Mouse (Mus musculus): ENCODE data around the gene Gm7073.
A peak's percentile ranks its signal among the peaks of the same experiment; 100 is the strongest.

Gm7073 gene

DNA sequence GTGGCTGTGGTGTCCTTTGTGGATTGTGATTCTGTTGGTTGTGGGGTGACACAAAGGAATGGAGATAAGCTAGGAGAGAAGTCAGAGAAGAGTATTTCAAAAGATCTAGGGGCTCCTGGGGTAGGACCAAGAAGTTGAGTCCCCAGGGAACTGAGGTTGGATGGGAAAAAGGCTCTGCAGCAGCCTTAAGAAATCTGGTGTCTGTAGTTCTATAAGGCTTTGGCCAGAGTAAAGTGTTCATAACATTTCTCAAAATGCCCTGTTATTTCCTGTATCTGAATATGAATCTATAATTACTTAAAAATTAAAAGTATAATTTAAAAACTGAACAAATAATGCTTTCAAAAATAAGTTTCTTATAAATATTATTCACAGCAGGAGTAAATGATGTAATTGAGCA, at the start of gene Gm7073:
Gene Gm7073 (minus strand): TSS at position 101 of the 400 bp plus-strand sequence.
- DNase-seq (ENCODE audit: extremely low spot score, low read depth, low spot score) = no peak

DNA sequence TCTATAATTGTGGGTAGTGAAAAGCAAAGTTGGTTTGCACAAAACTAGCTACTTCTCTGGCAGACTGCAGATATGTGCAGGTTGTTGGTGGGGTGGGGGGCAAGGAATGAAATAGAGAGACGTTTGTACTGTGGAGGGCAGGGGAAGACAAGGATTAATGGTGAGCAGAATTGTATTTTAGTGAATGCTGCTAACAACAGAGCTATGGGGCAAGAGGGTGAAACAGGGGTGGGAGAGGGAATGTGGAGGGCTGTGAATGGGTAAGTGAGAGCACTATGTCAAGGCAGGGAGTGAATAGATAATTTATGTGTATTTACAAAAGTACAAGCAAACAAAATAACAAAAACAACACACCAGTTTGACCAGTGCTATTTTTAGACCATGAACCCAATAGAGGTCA, 31.5 kb upstream of the Gm7073 start:
- DNase-seq (ENCODE audit: extremely low spot score, low read depth, low spot score) = no peak

DNA sequence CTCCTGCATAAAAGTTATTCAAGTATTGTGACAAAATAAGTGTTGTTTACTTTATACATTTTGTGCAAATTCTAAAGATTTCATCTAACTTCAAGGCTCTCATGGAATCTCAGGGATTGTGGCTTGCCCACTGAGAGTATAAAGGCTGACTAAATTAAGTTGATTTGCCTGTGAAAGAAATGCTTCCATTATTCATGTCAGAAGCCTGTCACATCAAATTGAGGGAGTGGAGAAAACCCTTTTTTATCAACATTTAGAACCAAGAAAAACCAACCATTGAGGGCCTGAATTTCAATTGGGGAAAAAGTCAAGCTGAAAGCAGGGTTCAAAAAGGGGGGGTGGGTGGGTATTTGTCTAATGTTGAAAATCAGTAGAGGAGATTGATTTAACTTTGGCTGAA, 30.0 kb upstream of the Gm7073 start:
- no peak for DNase-seq (ENCODE audit: extremely low spot score, low read depth, low spot score)

DNA sequence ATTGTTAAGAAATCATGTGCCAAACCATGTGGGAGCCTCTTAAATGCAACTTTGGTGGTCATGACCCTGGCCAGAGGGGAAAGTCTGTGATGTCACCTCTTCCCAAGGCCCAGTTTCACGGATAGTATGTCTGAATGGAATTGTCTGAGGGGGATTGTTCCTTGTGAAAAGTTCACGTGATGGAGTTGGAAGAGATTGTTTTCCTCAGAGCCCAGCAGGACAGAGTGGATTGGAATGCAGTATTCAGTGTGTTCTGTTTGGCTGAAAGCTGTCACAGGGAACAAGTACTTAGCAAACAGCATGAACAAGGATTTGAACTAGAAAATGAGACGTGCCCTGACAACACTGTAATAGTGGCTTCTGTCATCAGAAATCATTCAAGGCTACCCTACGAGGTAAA, 16.2 kb upstream of the Gm7073 start:
- no peak for DNase-seq (ENCODE audit: extremely low spot score, low read depth, low spot score)

DNA sequence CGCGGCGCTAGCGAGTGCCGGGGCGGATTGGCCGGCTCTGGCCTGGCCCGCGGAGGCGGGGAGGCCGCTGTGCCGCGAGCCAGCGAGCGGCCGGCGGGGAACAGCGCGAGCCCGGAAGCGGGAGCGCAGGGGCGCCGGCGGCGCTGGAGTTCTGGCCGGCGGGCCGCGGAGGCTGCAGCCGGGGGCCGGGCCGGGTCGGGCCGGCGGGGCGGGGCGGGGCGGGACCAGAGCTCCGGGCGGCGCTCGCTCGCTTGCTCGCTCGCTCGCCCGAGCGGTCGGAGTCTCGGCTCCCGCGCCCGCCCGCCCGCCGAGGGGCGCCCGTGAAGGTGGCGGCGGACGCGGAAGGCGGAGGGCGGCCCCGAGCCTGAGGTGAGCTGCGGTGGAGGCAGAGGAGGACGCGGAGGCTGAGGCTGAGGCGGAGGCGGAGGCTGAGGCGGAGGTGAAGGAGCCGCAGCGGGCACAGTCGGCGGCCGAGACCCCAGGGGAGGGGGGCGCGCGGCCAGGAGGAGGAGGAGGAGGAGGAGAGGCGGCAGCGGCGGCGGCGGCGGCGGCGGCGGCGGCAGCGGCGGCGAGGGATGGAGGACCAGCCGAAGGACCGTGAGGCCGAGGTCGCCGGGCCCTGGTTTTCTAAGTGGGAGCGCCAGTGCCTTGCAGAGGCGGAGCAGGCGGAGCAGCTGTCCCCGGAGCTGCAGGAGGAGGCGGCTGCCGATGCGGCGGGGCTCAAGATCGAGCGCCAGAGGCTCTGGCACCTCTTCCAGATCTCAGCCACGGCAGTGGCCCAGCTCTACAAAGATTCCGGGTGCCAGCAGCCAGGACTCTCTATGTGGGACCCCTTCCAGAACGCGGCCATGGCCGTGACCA, 8.6 kb upstream of the Gm7073 start:
- no peak for DNase-seq (ENCODE audit: extremely low spot score, low read depth, low spot score)

DNA sequence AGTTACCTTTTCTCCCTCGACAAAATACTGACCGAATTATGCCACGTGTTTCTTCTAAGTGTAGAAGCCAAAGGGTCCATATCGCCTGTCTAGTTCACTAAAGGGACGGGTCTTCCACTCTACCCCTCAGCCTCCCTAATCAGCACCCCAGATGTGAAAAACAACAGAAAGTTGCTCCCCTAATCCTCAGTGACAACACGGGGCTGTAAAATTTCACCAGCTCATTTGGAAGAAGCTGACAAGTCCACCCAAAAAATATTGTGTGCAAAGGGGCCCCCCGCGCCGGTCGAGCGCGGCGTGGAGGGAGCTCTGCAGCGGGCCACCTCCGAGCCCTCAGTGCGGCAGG, 8.0 kb upstream of the Gm7073 start:
- DNase-seq (ENCODE audit: extremely low spot score, low read depth, low spot score) = no peak

DNA sequence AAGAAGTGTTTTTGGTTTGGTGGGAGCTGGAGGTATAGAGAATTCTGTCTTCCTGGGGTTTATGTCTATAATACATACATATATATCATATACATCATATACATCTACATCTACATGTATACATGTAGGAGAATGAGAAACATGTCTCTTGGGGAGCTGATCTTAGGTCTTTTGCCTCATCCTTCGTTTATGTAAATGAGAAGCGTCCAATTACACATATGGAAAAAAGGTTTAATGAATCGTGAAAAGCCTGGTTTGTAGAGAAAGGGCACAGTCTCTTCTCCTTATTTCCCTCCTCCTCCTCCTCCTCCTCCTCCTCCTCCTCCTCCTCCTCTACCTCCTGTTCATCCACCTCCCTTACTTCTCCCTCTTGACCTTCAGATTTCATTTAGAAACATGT, 6.9 kb upstream of the Gm7073 start:
- no peak for DNase-seq (ENCODE audit: extremely low spot score, low read depth, low spot score)

DNA sequence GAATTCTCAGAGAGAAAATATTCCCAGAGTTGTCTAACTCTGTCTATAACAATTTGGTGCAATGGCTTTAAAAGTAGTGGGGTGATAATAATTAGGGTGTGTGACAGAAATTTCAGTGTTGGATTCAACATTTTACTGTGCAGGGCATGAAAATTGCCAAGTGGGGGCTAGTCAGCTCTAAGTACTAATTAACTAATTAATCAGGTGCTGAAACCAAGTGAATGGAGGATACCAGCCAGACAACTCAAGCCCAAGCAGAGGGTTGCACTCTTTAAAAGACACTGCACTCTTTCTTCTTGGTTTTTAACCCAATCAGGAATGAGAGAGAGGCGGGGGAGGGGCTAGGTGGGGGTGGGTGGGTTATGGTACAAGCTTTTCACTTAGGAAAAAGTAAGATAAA, 6.4 kb upstream of the Gm7073 start:
- no peak for DNase-seq (ENCODE audit: extremely low spot score, low read depth, low spot score)

DNA sequence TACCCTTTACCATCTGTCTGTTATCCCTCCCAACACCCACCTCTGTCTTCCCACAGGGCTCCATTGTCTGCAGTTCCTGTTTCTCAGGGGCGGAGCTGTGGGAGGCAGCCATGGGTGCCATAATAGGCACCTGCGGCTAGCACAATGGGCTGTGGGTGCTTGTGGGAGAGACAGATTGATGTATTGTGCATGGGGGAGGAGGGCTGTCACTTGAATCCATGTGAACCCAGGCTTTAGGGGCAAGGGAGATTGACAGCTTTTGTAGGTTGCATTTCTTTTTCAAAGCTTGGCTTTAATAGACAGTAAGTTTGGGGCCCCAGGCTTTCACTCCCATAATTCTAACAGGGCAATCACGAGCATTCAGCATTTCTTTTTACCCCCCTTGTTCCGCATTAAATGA, 5.0 kb upstream of the Gm7073 start:
- DNase-seq (ENCODE audit: extremely low spot score, low read depth, low spot score) = no peak

DNA sequence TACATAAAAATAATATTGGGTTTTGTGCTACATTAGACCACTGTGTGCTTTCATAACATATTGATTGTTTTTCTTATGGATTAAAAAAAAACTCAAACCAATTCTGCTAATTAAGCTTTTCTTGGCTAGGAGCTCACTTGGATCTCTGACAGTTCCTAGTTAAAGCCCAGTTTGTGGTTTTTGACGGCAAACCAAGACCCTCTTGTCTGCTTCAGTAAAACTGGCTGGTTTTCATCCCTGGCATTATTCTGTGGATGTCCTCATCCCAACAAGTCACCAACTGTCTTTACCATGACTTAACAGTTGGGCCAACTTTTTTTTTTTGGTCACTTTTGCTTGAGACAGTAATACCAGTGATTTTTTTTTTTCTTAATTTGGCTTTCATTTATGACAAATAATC, 3.9 kb upstream of the Gm7073 start:
- no peak for DNase-seq (ENCODE audit: extremely low spot score, low read depth, low spot score)

DNA sequence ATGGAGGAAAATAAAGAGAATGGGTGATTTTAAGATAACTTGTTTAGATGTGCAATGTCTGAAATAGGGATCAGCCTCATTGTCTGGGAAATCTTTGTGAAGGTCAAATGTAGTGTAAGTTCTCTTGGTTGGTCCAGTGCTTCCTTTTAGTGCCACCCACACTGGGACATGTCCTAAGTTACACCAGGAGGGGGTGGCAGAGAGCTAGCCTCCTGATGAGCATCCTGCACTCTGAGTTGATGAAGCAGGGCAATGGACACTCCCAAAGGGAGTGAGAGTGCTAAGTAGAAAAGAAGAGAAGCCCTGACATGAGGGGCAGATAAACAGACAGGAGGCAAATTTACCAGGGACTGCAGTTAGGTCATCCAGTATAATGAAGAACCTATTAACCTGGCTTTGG, 35.1 kb downstream of the Gm7073 start:
- no peak for DNase-seq (ENCODE audit: extremely low spot score, low read depth, low spot score)

DNA sequence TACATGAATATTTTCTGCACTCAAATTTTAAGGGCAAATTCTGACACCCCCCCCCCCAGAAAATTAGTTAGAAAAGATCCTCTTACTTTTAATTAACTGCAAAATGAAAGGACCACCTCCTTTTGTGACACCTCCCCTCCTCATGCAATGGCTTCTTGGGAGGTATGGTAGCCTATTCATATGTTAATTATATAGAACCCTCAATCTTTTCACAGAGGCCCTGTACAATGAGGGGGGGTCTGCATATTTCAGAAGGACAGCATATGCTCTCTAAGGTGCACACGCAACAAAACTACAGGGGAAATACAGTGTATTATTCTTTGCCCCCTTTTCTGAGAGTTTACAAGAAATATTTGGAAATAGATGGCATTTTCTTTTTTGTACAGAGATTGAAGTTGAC, 41.3 kb downstream of the Gm7073 start:
- DNase-seq (ENCODE audit: extremely low spot score, low read depth, low spot score) = no peak

DNA sequence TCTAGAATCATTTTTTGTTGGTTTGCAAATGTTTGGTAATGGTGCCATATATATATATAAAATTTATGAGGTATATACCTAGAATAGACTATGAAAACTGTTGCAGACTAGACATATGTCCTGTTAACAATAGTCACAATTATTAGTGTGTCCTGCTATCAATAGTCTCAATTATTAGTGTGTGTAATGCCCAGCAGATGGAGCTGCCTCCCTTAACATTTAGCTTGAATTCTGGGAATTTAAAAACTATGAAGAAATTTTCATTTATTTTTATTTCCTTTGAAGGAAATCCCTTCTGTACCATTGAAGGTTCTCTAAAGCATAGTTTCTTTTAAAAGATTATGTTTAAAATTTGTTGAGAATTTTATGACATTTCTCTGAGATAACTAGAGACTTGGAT, 43.7 kb downstream of the Gm7073 start:
- no peak for DNase-seq (ENCODE audit: extremely low spot score, low read depth, low spot score)

DNA sequence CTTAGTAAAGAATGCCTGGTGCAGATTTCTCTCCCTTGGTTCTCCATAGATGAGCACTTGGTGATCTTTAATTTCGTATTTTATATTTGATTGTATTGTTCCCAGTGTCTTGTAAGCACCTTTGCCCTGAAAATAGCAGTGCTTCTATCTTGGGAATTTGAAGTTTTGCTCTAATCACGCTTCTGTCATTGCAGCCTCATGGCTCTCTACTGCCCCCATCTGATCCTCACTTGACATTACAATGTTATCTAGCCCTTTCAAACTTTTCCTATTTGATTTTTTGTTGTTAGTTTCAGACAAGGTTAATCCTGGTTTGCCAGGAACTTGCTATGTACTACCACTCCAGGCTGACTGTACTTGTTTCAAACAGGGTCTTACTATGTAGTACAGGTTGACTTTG, 75.3 kb downstream of the Gm7073 start:
- DNase-seq (ENCODE audit: extremely low spot score, low read depth, low spot score) = peak; percentile 0

DNA sequence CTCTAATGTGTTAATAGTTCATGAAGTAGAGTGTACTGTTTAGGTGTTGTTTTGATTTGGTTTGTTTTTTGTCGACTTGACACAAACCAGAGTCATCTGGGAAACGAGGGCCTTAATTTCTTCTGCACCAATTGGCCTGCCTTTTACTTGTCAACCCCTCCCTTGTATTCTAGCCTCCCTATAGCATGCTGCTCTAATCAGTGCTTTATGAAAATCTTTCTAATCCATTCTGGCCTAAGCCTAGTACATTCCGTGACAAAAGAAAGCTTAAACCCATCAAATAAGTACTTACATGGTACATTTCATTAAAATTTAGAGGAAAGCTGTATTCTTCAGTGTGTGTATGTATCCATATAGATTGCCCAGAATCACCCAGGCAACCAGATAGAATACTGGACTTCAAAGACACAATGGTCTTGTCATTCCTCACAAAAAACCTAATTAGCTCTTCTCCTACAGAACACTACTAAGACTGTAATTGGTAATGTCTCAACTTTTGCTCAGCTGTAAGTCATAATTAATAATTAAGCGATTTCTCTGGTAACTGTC, 124.4 kb downstream of the Gm7073 start:
- no peak for DNase-seq (ENCODE audit: extremely low spot score, low read depth, low spot score)

DNA sequence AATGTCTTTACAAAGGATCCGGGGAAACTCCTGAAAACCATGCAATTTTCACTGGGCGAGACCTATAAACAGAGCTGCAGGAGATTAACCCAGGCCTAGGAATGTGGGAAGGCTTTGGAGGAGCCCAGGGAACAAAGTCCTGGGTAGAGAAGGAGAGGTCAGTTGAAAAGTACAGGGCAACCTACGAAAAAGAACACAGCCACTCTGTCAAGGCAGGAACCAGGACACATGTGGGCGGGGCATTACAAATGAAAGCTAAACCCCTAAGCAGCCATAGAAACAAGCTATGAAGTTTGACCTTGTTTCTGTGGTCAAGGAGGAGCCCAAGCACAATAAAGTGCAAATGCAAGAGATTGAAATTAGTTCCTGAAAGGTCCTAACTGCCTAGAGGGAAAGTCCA, 133.4 kb downstream of the Gm7073 start:
- DNase-seq (ENCODE audit: extremely low spot score, low read depth, low spot score) = no peak

DNA sequence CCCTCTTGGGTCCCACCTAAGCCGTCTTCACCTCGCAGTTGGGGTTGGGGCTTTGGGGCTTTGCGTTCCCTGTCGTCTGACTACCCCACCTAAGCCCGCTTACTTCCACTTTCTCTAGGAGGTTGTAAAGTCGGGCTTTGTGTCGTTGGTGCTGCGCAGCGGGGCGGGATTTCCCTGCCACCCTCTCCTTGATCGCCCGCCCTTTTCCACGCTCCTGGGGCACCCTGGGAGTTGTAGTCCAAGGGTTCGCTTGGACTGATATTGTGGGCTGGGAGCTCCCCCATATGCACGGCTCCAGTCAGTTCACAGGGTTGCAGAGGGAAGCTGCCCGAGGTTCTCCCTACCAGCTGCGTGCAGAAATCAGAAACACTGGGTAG, 134.4 kb downstream of the Gm7073 start:
- peak; percentile 44 for DNase-seq (ENCODE audit: extremely low spot score, low read depth, low spot score)

DNA sequence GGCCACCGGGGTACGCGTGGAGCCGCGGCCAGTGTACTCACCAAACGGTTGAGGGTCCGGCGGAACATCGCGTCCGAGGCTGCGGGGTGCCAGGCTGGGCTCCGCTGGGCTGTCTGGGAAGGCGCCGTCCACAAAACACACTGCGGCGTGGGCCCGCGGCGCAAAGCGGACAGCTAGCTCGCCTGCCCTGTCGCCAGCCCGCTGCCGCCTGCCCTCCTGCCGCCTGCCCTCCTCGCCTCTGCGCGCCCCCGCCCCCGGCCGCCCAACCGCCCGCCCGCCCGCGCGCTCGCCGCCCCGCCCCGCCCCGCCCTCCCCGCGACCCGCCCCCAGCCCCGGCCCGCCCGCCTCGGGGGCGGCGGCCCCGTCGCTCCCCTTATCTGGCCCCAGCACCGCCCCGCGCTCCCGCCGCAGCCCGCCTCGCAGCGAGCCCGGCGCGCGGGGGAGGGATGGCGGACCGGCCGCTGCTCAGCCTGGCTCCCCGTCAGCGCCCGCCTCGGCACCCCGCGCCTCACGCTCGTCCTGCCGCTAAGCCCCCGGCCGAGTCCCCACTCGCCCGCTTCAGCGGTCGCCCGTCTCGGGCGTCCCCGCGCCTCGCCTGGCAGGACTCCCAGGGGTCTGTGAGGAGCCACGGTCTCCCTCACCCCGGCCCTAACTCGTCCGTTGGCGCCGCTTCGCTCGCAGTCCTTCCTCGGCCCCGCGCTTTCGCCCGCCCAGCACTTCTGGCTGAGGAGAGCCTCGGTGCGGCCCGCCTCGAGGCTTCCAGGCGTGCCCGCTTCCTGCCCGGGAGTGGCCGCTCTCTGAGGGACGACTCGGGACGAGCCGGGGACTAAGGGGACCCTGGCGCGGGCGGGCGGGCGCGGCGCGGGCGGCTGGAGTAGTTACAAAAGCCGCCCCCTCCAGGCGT, 135.0 kb downstream of the Gm7073 start:
- DNase-seq (ENCODE audit: extremely low spot score, low read depth, low spot score) = no peak

DNA sequence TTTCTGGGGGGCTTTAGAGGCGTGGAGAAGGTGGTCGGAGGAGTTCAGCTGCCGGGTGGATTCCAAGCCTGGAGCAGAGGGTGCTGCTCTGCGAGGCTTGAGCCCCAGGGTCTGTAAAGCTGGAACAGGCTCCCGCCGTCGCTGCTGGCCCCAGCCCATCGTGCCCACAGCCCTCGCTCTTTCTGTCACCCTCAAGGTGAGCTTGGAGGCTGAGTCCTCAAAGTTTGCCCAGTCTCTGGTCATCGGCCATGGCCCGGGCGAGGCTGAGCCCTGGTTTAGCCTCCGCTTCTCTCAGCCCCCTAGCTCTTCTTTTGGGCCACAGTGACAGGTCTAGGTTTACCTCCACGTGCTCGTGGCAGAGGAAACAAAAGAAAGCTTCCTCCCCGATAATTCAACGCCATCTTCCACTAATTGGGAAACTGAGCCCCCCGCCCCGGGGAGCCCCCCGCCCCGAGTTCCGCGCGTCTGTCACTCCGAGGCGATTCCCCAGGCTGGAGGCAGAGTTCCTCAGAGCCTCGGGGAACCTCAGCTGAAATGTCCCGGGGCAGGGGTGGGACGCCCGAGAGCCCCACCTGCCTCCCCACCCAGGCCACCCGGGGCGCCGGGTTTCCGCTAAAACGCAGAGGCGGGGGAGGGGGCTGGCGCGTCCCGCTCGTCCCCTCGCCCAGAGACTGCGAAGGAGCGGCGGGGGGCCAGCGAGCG, 135.8 kb downstream of the Gm7073 start:
- no peak for DNase-seq (ENCODE audit: extremely low spot score, low read depth, low spot score)

DNA sequence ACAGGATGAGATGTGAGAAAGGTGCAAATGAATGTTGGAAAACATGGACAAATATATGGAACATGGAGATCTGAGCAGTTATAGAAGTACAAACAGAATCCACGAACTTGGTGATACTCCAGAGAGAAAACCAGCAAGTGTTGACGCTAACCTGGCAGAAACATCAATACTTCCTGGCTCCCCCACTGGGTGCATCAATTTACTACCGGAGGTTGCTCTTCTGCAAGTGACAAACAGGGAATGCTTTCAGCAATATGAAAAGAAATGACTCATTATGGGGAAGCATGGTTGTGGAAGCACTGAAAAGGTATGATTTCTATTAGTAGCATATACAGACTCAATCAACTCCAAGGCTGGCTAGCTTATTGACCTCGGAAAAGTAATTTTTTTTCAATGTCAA, 144.8 kb downstream of the Gm7073 start:
- no peak for DNase-seq (ENCODE audit: extremely low spot score, low read depth, low spot score)

DNA sequence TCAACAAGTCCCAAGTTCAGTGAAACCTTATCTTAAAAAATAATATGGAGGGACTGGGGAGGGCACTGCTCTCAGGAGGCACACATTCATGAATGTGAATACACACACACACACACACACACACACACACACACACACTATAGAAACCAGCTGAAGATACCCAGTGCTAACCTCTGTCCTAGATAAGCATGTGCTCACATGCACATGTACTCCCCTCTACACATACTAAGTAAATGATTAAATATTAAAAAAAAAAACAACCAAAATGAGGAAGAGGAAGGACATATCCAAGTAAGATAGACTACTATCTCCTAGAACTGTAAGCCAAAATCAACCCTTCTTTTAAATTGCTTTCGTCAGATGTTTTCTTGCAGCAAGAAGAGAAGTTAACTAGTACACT, 152.2 kb downstream of the Gm7073 start:
- DNase-seq (ENCODE audit: extremely low spot score, low read depth, low spot score) = no peak

All from hindlimb bud, embryonic 11.5 days (tissue).